Mouse (Mus musculus): ENCODE results near the gene Cbr1.

GRCm38 (mm10) chr16:93605553-93605952 lies at the start of gene Cbr1:
- no peak for TF ChIP-seq HCFC1 (IDR thresholded peaks at IDR 0.05; ENCODE audit: borderline replicate concordance, insufficient read depth, low read length)
- TF ChIP-seq CHD2 (IDR thresholded peaks at IDR 0.05; ENCODE audit: low read depth, low read length) = no peak
- TF ChIP-seq MAFK (IDR thresholded peaks at IDR 0.05; ENCODE audit: insufficient read depth, low read depth, low read length) = no peak
- TF ChIP-seq ZC3H11A (IDR thresholded peaks at IDR 0.05; ENCODE audit: borderline replicate concordance, low read depth, low read length) = no peak
- TF ChIP-seq ZNF384 (IDR thresholded peaks at IDR 0.05; ENCODE audit: low read depth, low read length) = no peak
